ENCODE assay signal across 8 mouse cellular contexts in genomic region chr11:102216056-102216885, GRCm38 (mm10). TPM values are rescaled to one million over a fixed set of nuclear protein-coding genes. Genes with fewer than 3 reads are reported as not detected.
DNase-seq lines count a peak whose midpoint lies in the region; ATAC-seq and TF ChIP-seq lines count a peak whose summit lies in the region.

No protein-coding gene starts in this region.

- WGBS in liver, adult 2 months = 8% methylated on average over 12 of the region's 12 CpGs
- WGBS in bone marrow, adult 2 months = 63% methylated on average over 12 of the region's 12 CpGs
- 9% methylated on average over 11 of the region's 12 CpGs for WGBS in lung, postnatal 0 days

- H3K9me3 ChIP-seq in lung, postnatal 0 days (ENCODE audit: low read length) = no peaks in the 10 kb centered on the region

- peak overlapping the region; percentile 74 for H3K4me2 ChIP-seq in lung, postnatal 0 days (replicated peaks; ENCODE audit: low read depth, low read length)

- TF ChIP-seq POLR2A in liver, adult 2 months (IDR thresholded peaks at IDR 0.05; ENCODE audit: extremely low read depth, insufficient read depth, low read length) = no peak
- no peak for TF ChIP-seq POLR2A in bone marrow, adult 2 months (IDR thresholded peaks at IDR 0.05; ENCODE audit: borderline replicate concordance, control insufficient read depth, low read depth, low read length)

- no peaks in the 10 kb centered on the region for H3K36me3 ChIP-seq in liver, adult 2 months (ENCODE audit: control insufficient read depth, insufficient read depth, low read length)
- no peaks in the 10 kb centered on the region for H3K36me3 ChIP-seq in lung, postnatal 0 days (ENCODE audit: insufficient read depth, low read length)

- peak; percentile 88 for DNase-seq in liver, adult 2 months (ENCODE audit: extremely low read depth, low read depth, low spot score)
- DNase-seq in liver = no peak
- peak; percentile 53 to 63 for DNase-seq in gastrocnemius, postnatal 36 days
- DNase-seq in kidney, adult 9 months = peak; percentile 91
- DNase-seq in lung, postnatal 0 days (ENCODE audit: low spot score) = peak; percentile 96
- DNase-seq in embryo, embryonic 9.5 days (ENCODE audit: extremely low spot score) = no peak
- DNase-seq in urinary bladder, adult 2 months (ENCODE audit: low spot score) = no peak

- peak; percentile 91 for TF ChIP-seq EP300 in lung, postnatal 0 days (IDR thresholded peaks at IDR 0.05)

- H3K79me2 ChIP-seq in liver, adult 2 months (ENCODE audit: control insufficient read depth, insufficient read depth, low read length) = peaks cover 35% of the 10 kb centered on the region

- H3K9ac ChIP-seq in liver, adult 2 months (ENCODE audit: low read depth, low read length) = peak overlapping the region; percentile 57
- 0 out of 2 replicates have a peak overlapping the region, but pooled peaks have one; percentile 3 for H3K9ac ChIP-seq in lung, postnatal 0 days (replicated peaks; ENCODE audit: low read depth)

- H3K27me3 ChIP-seq in liver, adult 2 months (ENCODE audit: control insufficient read depth, insufficient read depth, low read length) = no peaks in the 10 kb centered on the region
- no peaks in the 10 kb centered on the region for H3K27me3 ChIP-seq in lung, postnatal 0 days (replicated peaks; ENCODE audit: insufficient read depth, low read length)

- peak; percentile 88 for ATAC-seq in lung, postnatal 0 days

- intact Hi-C loops in gastrocnemius, postnatal 36 days (cut with DNase I) = no loop called here

- H3K4me3 ChIP-seq in liver, adult 2 months (ENCODE audit: insufficient read depth, low read depth, low read length) = 0 out of 2 replicates have a peak overlapping the region, but pooled peaks have one; percentile 1
- no peak overlapping the region for H3K4me3 ChIP-seq in bone marrow, adult 2 months (replicated peaks; ENCODE audit: control insufficient read depth, low read depth, low read length)
- H3K4me3 ChIP-seq in lung, postnatal 0 days (ENCODE audit: low read depth, low read length) = peak overlapping the region; percentile 44; the same call in 1 of the 2 replicates

- TF ChIP-seq CTCF in liver, adult 2 months (IDR thresholded peaks at IDR 0.05; ENCODE audit: low read depth, low read length) = no peak
- no peak for TF ChIP-seq CTCF in bone marrow, adult 2 months (IDR thresholded peaks at IDR 0.05; ENCODE audit: control insufficient read depth, insufficient read depth, low read length)
- TF ChIP-seq CTCF in lung, postnatal 0 days (IDR thresholded peaks at IDR 0.05) = peak; percentile 9; the same call in 1 of the 2 replicates

- peak overlapping the region; percentile 94 for H3K27ac ChIP-seq in liver, adult 2 months (replicated peaks; ENCODE audit: insufficient read depth, low read depth, low read length)
- peak overlapping the region; percentile 28 for H3K27ac ChIP-seq in bone marrow, adult 2 months (ENCODE audit: control insufficient read depth, insufficient read depth, low read depth, low read length, poor library complexity)
- H3K27ac ChIP-seq in lung, postnatal 0 days (ENCODE audit: low read length) = peak overlapping the region; percentile 88

- peaks cover 72% of the 10 kb centered on the region for H3K4me1 ChIP-seq in liver, adult 2 months (ENCODE audit: control insufficient read depth, insufficient read depth, low read length)
- H3K4me1 ChIP-seq in bone marrow, adult 2 months (ENCODE audit: control insufficient read depth, insufficient read depth, low read length) = peaks cover 10% of the 10 kb centered on the region
- peaks cover 69% of the 10 kb centered on the region for H3K4me1 ChIP-seq in lung, postnatal 0 days (ENCODE audit: insufficient read depth, low read depth, low read length)

RNA-seq across cellular contexts. Expression of gene Hdac5, which starts 13.7 kb away (rescaled TPM):
- total RNA-seq in liver, adult 2 months (2014; rRNA removed) = 15.9 and 25.0 TPM in 2 replicates
- polyA plus RNA-seq in liver, adult 2 months (2012; rRNA removed) = 38.2 and 60.5 TPM in 2 replicates
- 45.9 and 89.1 TPM in 2 replicates for polyA plus RNA-seq in bone marrow, adult 2 months (2011; ENCODE audit: insufficient read depth, insufficient read length, low replicate concordance, missing spikeins)
- total RNA-seq in gastrocnemius, postnatal 36 days (2021) = 10 to 100 TPM; 62.2 to 78.7 TPM
- polyA plus RNA-seq in lung, postnatal 0 days (2015; fragmentation: Nextera tagmentation; extraction: Ambion mirVana) = 65.6 and 79.0 TPM in 2 replicates
- 58.1 and 75.4 TPM in 2 replicates for polyA plus RNA-seq in urinary bladder, adult 2 months (2012; rRNA removed)

RNA-seq across cellular contexts. Expression of gene G6pc3, which starts 26.9 kb away (rescaled TPM):
- total RNA-seq in liver, adult 2 months (2014; rRNA removed) = 2.8 and 3.6 TPM in 2 replicates
- polyA plus RNA-seq in liver, adult 2 months (2012; rRNA removed) = 17.1 and 25.9 TPM in 2 replicates
- polyA plus RNA-seq in bone marrow, adult 2 months (2011; ENCODE audit: insufficient read depth, insufficient read length, low replicate concordance, missing spikeins) = 13.9 and 26.5 TPM in 2 replicates
- total RNA-seq in gastrocnemius, postnatal 36 days (2021) = 10 to 100 TPM; 45.6 TPM
- polyA plus RNA-seq in lung, postnatal 0 days (2015; fragmentation: Nextera tagmentation; extraction: Ambion mirVana) = 15.8 and 16.7 TPM in 2 replicates
- polyA plus RNA-seq in urinary bladder, adult 2 months (2012; rRNA removed) = 73.3 and 80.1 TPM in 2 replicates

RNA-seq across cellular contexts. Expression of gene Lsm12, which starts 31.2 kb away (rescaled TPM):
- 11.4 and 14.1 TPM in 2 replicates for total RNA-seq in liver, adult 2 months (2014; rRNA removed)
- polyA plus RNA-seq in liver, adult 2 months (2012; rRNA removed) = 24.3 and 24.5 TPM in 2 replicates
- polyA plus RNA-seq in bone marrow, adult 2 months (2011; ENCODE audit: insufficient read depth, insufficient read length, low replicate concordance, missing spikeins) = 40.1 and 43.4 TPM in 2 replicates
- total RNA-seq in gastrocnemius, postnatal 36 days (2021) = 10 to 100 TPM; 86.6 to 89.2 TPM
- polyA plus RNA-seq in lung, postnatal 0 days (2015; fragmentation: Nextera tagmentation; extraction: Ambion mirVana) = 74.7 and 79.9 TPM in 2 replicates
- polyA plus RNA-seq in urinary bladder, adult 2 months (2012; rRNA removed) = 29.9 and 32.4 TPM in 2 replicates

RNA-seq across cellular contexts. Expression of gene BC030867, which starts 32.4 kb away (rescaled TPM):
- 0.27 TPM in 1 of 2 replicates, not detected in the other for total RNA-seq in liver, adult 2 months (2014; rRNA removed)
- polyA plus RNA-seq in liver, adult 2 months (2012; rRNA removed) = 0.20 and 0.38 TPM in 2 replicates
- polyA plus RNA-seq in bone marrow, adult 2 months (2011; ENCODE audit: insufficient read depth, insufficient read length, low replicate concordance, missing spikeins) = 18.5 and 39.2 TPM in 2 replicates
- not detected for total RNA-seq in gastrocnemius, postnatal 36 days (2021)
- polyA plus RNA-seq in lung, postnatal 0 days (2015; fragmentation: Nextera tagmentation; extraction: Ambion mirVana) = 0.88 and 1.3 TPM in 2 replicates
- 0.41 TPM in 2 replicates for polyA plus RNA-seq in urinary bladder, adult 2 months (2012; rRNA removed)

RNA-seq across cellular contexts. Expression of gene Asb16, which starts 52.3 kb away (rescaled TPM):
- total RNA-seq in liver, adult 2 months (2014; rRNA removed) = 0.09 TPM in 1 of 2 replicates, not detected in the other
- polyA plus RNA-seq in liver, adult 2 months (2012; rRNA removed) = 0.16 and 0.20 TPM in 2 replicates
- polyA plus RNA-seq in bone marrow, adult 2 months (2011; ENCODE audit: insufficient read depth, insufficient read length, low replicate concordance, missing spikeins) = 0.52 TPM in 1 of 2 replicates, not detected in the other
- 10 to 100 TPM; 76.7 to 88.7 TPM for total RNA-seq in gastrocnemius, postnatal 36 days (2021)
- not detected in 2 replicates for polyA plus RNA-seq in lung, postnatal 0 days (2015; fragmentation: Nextera tagmentation; extraction: Ambion mirVana)
- polyA plus RNA-seq in urinary bladder, adult 2 months (2012; rRNA removed) = 0.63 and 0.65 TPM in 2 replicates

Comparison
In these comparisons a context has a peak if more than half of its experiments do, and no peak if none do; other contexts are left out.
1. DNase-seq: peak in liver, adult 2 months (single experiment), gastrocnemius, postnatal 36 days (2 of 2), kidney, adult 9 months (single experiment) and lung, postnatal 0 days (single experiment); none in liver (single experiment), embryo, embryonic 9.5 days (single experiment) and urinary bladder, adult 2 months (single experiment).
2. H3K27ac ChIP-seq: peak in every context shown above with its lines; median percentile 94 in liver, adult 2 months; 88 in lung, postnatal 0 days; 28 in bone marrow, adult 2 months.